Mouse (Mus musculus): Measurements from ENCODE around the gene Ficd. TPM values are rescaled to one million over a fixed set of nuclear protein-coding genes. Genes with fewer than 3 reads are reported as not detected.
A peak's percentile ranks its signal among the peaks of the same experiment; 100 is the strongest.

The Ficd gene
- polyA plus RNA-seq, 1 experiment from 2014 or later: 2.8 TPM

GRCm38 (mm10) chr5:113703803-113704585 is 31.6 kb upstream of the Ficd start:
- H3K27me3 ChIP-seq (ENCODE audit: control insufficient read depth, insufficient read depth, low read length): no peaks in the 10 kb centered on the region
- H3K36me3 ChIP-seq (ENCODE audit: control insufficient read depth, insufficient read depth, low read length): no peaks in the 10 kb centered on the region
- no peak overlapping the region for H3K9ac ChIP-seq (ENCODE audit: low read depth, low read length)
- no peak overlapping the region for H3K27ac ChIP-seq (ENCODE audit: low read depth, low read length)
- no peaks in the 10 kb centered on the region for H3K9me3 ChIP-seq (replicated peaks; ENCODE audit: control insufficient read depth, low read length)
- H3K4me3 ChIP-seq (ENCODE audit: low read depth, low read length): no peak overlapping the region
- no peak overlapping the region for H3K4me2 ChIP-seq
- no peak for ATAC-seq (replicated peaks; ENCODE audit: insufficient number of reproducible peaks, low FRiP score, low TSS enrichment)
- no peaks in the 10 kb centered on the region for H3K4me1 ChIP-seq (ENCODE audit: control insufficient read depth, insufficient read depth, low read length)
- 57% methylated on average over 21 of the region's 21 CpGs for WGBS (ENCODE audit: insufficient replicate concordance)

- 61% methylated on average over 2 of the region's 2 CpGs for WGBS (ENCODE audit: insufficient replicate concordance)
- Histone ChIP-seq H3K27ac (ENCODE audit: low read depth, low read length) (no peak overlapping the region), H3K27me3 (ENCODE audit: control insufficient read depth, insufficient read depth, low read length) (0 out of 2 replicates have a peak, but pooled peaks cover 2% of the 10 kb centered on the region), H3K9ac (ENCODE audit: low read depth, low read length) (no peak overlapping the region), H3K9me3 (replicated peaks; ENCODE audit: control insufficient read depth, low read length) (no peaks in the 10 kb centered on the region), H3K4me2 (no peak overlapping the region), H3K36me3 (ENCODE audit: control insufficient read depth, insufficient read depth, low read length) (no peaks in the 10 kb centered on the region), H3K4me3 (ENCODE audit: low read depth, low read length) (no peak overlapping the region), H3K4me1 (ENCODE audit: control insufficient read depth, insufficient read depth, low read length) (no peaks in the 10 kb centered on the region)
- no peak for ATAC-seq (replicated peaks; ENCODE audit: insufficient number of reproducible peaks, low FRiP score, low TSS enrichment)
These were observed 22.7 kb upstream of the Ficd start for GRCm38 (mm10) chr5:113712861-113713260.

DNA sequence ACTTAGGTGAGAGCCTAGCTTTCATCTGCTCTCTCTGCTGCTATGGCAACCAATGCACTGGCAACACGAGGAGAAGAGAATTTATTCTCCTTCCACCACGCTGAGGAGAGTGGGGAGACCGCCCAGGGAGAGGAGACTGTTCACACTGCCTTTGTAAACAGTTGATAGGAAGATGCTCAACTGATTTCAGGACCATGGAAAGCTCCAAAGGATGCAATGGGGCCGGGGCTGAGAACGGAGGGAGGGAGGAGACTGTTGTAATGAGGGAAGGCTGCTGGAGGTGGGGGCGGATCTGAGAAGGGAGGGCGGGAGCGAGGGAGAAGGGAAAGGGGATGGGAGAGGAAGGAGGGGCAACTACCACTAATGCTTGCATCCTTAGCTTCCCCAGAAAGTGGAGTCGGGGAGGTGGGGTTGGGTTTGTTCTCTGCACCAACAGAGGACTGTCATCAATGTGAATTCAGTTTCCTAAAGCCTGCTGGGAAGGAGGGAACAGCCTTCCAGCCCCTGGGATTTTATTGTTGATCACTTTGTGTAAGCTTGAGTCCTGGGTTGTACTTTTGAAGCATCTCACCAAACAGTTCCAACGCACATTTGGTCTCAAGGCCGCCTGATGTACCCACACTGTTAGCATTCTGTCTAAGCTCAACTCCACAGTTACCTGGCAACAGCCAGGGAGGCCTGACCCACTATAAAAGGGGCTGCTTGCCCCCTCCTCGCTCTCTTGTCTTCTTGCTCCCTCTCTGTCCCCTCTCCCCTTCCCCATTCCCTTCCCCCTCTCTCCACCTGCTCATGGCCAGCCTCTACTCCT is 18.8 kb upstream of the Ficd start:
- H3K27ac ChIP-seq (ENCODE audit: low read depth, low read length): no peak overlapping the region
- no peak overlapping the region for H3K9ac ChIP-seq (ENCODE audit: low read depth, low read length)
- no peaks in the 10 kb centered on the region for H3K4me1 ChIP-seq (ENCODE audit: control insufficient read depth, insufficient read depth, low read length)
- H3K36me3 ChIP-seq (ENCODE audit: control insufficient read depth, insufficient read depth, low read length): no peaks in the 10 kb centered on the region
- H3K27me3 ChIP-seq (ENCODE audit: control insufficient read depth, insufficient read depth, low read length): no peaks in the 10 kb centered on the region
- no peak overlapping the region for H3K4me3 ChIP-seq (ENCODE audit: low read depth, low read length)
- H3K9me3 ChIP-seq (replicated peaks; ENCODE audit: control insufficient read depth, low read length): no peaks in the 10 kb centered on the region
- 0 out of 2 replicates have a peak, but pooled peaks have one; percentile 26 for ATAC-seq (replicated peaks; ENCODE audit: insufficient number of reproducible peaks, low FRiP score, low TSS enrichment)
- no peak overlapping the region for H3K4me2 ChIP-seq
- 8% methylated on average over 12 of the region's 12 CpGs for WGBS (ENCODE audit: insufficient replicate concordance)

DNA sequence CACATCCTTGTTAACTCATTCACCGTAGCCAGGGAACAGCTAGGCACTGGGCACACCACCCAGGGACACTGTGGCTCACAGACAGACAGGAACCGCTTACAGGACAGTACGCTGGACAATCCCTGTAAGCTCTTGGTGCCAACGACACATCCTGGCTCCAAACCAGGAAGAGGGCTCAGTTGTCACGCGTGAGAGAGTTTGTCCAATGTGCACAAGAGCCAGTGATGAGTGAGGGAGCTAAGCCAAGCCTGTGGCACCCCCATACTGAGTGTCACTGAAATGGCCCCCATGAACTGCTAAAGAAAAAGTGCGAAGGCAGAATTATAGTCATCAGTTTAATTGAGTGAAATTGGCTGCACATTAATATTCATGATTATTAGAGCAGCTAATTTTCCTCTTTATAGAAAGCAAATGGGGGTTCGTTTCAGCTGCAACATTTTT is 16.4 kb upstream of the Ficd start:
- WGBS (ENCODE audit: insufficient replicate concordance): 70% methylated on average over 8 of the region's 8 CpGs
- no peaks in the 10 kb centered on the region for H3K36me3 ChIP-seq (ENCODE audit: control insufficient read depth, insufficient read depth, low read length)
- H3K4me2 ChIP-seq: no peak overlapping the region
- H3K9me3 ChIP-seq (replicated peaks; ENCODE audit: control insufficient read depth, low read length): no peaks in the 10 kb centered on the region
- H3K27me3 ChIP-seq (ENCODE audit: control insufficient read depth, insufficient read depth, low read length): peaks cover 3% of the 10 kb centered on the region; the same call in 1 of the 2 replicates
- H3K4me3 ChIP-seq (ENCODE audit: low read depth, low read length): no peak overlapping the region
- ATAC-seq (replicated peaks; ENCODE audit: insufficient number of reproducible peaks, low FRiP score, low TSS enrichment): no peak
- no peak overlapping the region for H3K27ac ChIP-seq (ENCODE audit: low read depth, low read length)
- H3K4me1 ChIP-seq (ENCODE audit: control insufficient read depth, insufficient read depth, low read length): no peaks in the 10 kb centered on the region
- H3K9ac ChIP-seq (ENCODE audit: low read depth, low read length): no peak overlapping the region

- Histone ChIP-seq H3K36me3 (ENCODE audit: control insufficient read depth, insufficient read depth, low read length) (no peaks in the 10 kb centered on the region), H3K4me1 (ENCODE audit: control insufficient read depth, insufficient read depth, low read length) (no peaks in the 10 kb centered on the region), H3K9me3 (replicated peaks; ENCODE audit: control insufficient read depth, low read length) (no peaks in the 10 kb centered on the region), H3K4me3 (ENCODE audit: low read depth, low read length) (no peak overlapping the region), H3K4me2 (no peak overlapping the region), H3K27ac (ENCODE audit: low read depth, low read length) (no peak overlapping the region), H3K27me3 (ENCODE audit: control insufficient read depth, insufficient read depth, low read length) (peaks cover 6% of the 10 kb centered on the region), H3K9ac (ENCODE audit: low read depth, low read length) (no peak overlapping the region)
- WGBS (ENCODE audit: insufficient replicate concordance): 84% methylated on average over 10 of the region's 10 CpGs
- no peak for ATAC-seq (replicated peaks; ENCODE audit: insufficient number of reproducible peaks, low FRiP score, low TSS enrichment)
These were observed 13.2 kb upstream of the Ficd start for GRCm38 (mm10) chr5:113722224-113723013.

GRCm38 (mm10) chr5:113723567-113724237 is 11.9 kb upstream of the Ficd start:
- no peak overlapping the region for H3K27ac ChIP-seq (ENCODE audit: low read depth, low read length)
- ATAC-seq (replicated peaks; ENCODE audit: insufficient number of reproducible peaks, low FRiP score, low TSS enrichment): no peak
- H3K4me2 ChIP-seq: no peak overlapping the region
- H3K4me1 ChIP-seq (ENCODE audit: control insufficient read depth, insufficient read depth, low read length): no peaks in the 10 kb centered on the region
- H3K27me3 ChIP-seq (ENCODE audit: control insufficient read depth, insufficient read depth, low read length): peaks cover 7% of the 10 kb centered on the region
- no peaks in the 10 kb centered on the region for H3K36me3 ChIP-seq (ENCODE audit: control insufficient read depth, insufficient read depth, low read length)
- WGBS (ENCODE audit: insufficient replicate concordance): 23% methylated on average over 8 of the region's 8 CpGs
- no peak overlapping the region for H3K4me3 ChIP-seq (ENCODE audit: low read depth, low read length)
- no peaks in the 10 kb centered on the region for H3K9me3 ChIP-seq (replicated peaks; ENCODE audit: control insufficient read depth, low read length)
- H3K9ac ChIP-seq (ENCODE audit: low read depth, low read length): no peak overlapping the region

DNA sequence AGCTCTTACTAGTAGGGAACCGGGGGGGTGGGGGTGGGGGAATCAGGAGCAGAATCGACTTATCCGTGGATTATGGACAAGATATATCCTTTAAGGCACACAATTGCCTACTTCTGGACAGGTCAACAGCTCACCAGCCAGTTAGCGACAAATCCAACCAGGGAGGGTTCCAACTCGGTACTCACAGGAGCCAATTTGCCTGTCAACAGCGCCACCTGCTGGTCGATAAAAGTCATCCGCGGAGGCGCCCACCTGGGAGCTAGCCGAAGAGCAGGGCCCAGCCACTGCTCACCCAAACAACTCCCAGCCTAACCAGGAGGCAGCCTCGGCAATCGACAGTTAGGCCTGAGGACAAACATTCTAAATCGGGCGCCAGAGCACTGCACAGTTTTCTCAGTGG is 11.2 kb upstream of the Ficd start, which contains the start of gene 1700069L16Rik:
Gene 1700069L16Rik, minus strand, starts transcription at position 327 of the 400 bp plus-strand sequence.
- Histone ChIP-seq H3K4me3 (ENCODE audit: low read depth, low read length) (no peak within 1 kb of the TSS), H3K9me3 (replicated peaks; ENCODE audit: control insufficient read depth, low read length) (no peaks in the 10 kb centered on the region), H3K27me3 (ENCODE audit: control insufficient read depth, insufficient read depth, low read length) (peaks cover 7% of the 10 kb centered on the region), H3K9ac (ENCODE audit: low read depth, low read length) (no peak within 1 kb of the TSS), H3K27ac (ENCODE audit: low read depth, low read length) (no peak within 1 kb of the TSS), H3K4me1 (ENCODE audit: control insufficient read depth, insufficient read depth, low read length) (no peaks in the 10 kb centered on the region), H3K36me3 (ENCODE audit: control insufficient read depth, insufficient read depth, low read length) (no peaks in the 10 kb centered on the region), H3K4me2 (no peak within 1 kb of the TSS)
- no peak for ATAC-seq (replicated peaks; ENCODE audit: insufficient number of reproducible peaks, low FRiP score, low TSS enrichment)
- 5% methylated on average over 15 of the region's 15 CpGs for WGBS (ENCODE audit: insufficient replicate concordance)

DNA sequence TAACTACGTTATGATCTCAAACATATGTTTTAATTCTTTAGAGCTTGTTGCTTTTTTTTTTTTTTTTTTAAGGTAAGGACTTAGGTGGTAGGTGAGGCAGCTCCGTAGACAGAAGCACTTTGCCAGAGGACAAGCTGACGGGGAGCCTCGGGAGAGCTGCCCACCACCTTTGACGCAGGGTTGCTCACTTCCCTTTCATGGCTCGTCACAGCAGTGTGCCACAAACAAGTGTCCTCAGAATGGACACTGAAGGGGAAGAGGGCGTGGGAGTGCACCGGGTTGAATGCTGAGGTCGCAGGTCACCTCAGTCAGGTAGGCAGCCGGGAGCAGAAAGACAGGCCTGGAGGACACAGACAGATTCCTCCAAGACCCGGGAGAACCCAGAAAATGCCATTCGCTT is 10.2 kb upstream of the Ficd start:
- whole genome bisulfite sequencing (ENCODE audit: insufficient replicate concordance): 72% methylated on average over 12 of the region's 12 CpGs
- Histone ChIP-seq H3K36me3 (ENCODE audit: control insufficient read depth, insufficient read depth, low read length) (no peaks in the 10 kb centered on the region), H3K27me3 (ENCODE audit: control insufficient read depth, insufficient read depth, low read length) (peaks cover 7% of the 10 kb centered on the region), H3K4me1 (ENCODE audit: control insufficient read depth, insufficient read depth, low read length) (no peaks in the 10 kb centered on the region), H3K27ac (ENCODE audit: low read depth, low read length) (no peak overlapping the region), H3K4me3 (ENCODE audit: low read depth, low read length) (no peak overlapping the region), H3K9me3 (replicated peaks; ENCODE audit: control insufficient read depth, low read length) (no peaks in the 10 kb centered on the region), H3K4me2 (no peak overlapping the region), H3K9ac (ENCODE audit: low read depth, low read length) (no peak overlapping the region)
- ATAC-seq (replicated peaks; ENCODE audit: insufficient number of reproducible peaks, low FRiP score, low TSS enrichment): no peak

Data from heart, embryonic 11.5 days (tissue).